Mouse (Mus musculus) brain, embryonic 14.5 days (tissue): ENCODE measurements around the gene Ap1s1.

Source experiments
- CTCF ChIP-seq: fragments of 200-500 bp; IDR thresholded peaks from 2 replicates; pipeline ENCODE4 v1.5.1; 2012; ENCODE audit warnings: inconsistent platforms, mild to moderate bottlenecking, moderate library complexity, borderline replicate concordance; ENCODE audit not compliant: insufficient read depth, insufficient read length; ENCODE audit errors: extremely low read depth
- POLR2A ChIP-seq: fragments of 200-500 bp; IDR thresholded peaks from 2 replicates; pipeline ENCODE4 v1.6.1; 2012; ENCODE audit warnings: mild to moderate bottlenecking, inconsistent platforms, borderline replicate concordance; ENCODE audit not compliant: poor library complexity, insufficient read depth, insufficient read length, severe bottlenecking; ENCODE audit errors: extremely low read depth

- TF ChIP-seq POLR2A = no peak
- no peak for TF ChIP-seq CTCF
Measured at GRCm38 (mm10) chr5:136989801-136990200, 56.1 kb downstream of the Ap1s1 start.
